Mouse (Mus musculus): ENCODE results near the gene Olfr1339. TPM values are rescaled to one million over a fixed set of nuclear protein-coding genes. Genes with fewer than 3 reads are reported as not detected.

The Olfr1339 gene
- polyA plus RNA-seq, 1 experiment from 2014 or later: not detected

DNA sequence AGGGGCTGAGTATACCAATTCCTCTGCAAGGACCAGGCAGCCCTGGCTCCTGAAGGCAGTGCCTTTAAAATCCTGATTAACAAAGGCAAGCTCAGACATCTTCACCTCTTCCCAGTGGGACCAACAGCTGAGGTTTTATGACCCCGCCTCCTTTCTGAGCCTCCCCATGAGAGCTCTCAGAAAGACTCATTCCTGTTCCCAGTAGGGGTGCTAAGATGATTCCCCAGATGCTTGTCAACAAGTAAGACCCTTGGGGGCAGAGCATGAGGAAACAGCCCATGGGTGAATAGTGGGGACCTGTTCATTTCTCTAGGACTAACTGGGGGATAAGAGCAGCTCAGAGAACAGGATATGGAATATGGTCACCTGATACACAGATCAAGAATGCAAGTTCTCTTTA is 26.7 kb downstream of the Olfr1339 start, which contains the start of gene Olfr1338:
Olfr1338 (minus strand) TSS at position 101 of the 400 bp plus-strand sequence.
- no peak for DNase-seq (ENCODE audit: extremely low spot score, low spot score)
- no peaks in the 10 kb centered on the region for H3K36me3 ChIP-seq (replicated peaks)
- no peaks in the 10 kb centered on the region for H3K27me3 ChIP-seq (ENCODE audit: poor library complexity, severe bottlenecking)
- WGBS: 91% methylated on average over 1 of the region's 1 CpGs
- H3K4me1 ChIP-seq: no peaks in the 10 kb centered on the region
- no peak within 1 kb of the TSS for H3K4me3 ChIP-seq
- no peaks in the 10 kb centered on the region for H3K9me3 ChIP-seq
- H3K27ac ChIP-seq: no peak within 1 kb of the TSS

DNA sequence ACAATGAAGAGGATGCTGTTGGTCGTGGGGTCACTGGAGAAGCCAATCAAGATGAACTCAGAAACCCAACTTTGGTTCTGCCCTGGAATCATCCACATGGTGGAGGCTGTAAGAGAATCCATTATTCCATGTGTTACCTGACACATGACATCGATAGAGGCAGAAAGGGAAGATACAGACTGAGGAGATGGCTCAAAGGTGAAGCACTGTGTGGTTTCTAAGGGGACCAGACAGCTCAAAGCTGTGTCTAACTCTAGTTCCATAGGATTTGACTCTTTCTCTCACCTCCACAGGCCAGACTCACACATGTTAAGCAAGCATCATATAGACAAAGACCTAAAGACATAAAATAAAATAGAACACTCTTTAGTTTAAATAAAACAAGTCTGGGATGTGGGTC is 50.5 kb downstream of the Olfr1339 start, which contains the start of gene Olfr1337:
Olfr1337 (minus strand) TSS at position 101 of the 400 bp plus-strand sequence.
- H3K36me3 ChIP-seq (replicated peaks): no peaks in the 10 kb centered on the region
- no peak for DNase-seq (ENCODE audit: extremely low spot score, low spot score)
- no peaks in the 10 kb centered on the region for H3K9me3 ChIP-seq
- H3K4me3 ChIP-seq: no peak within 1 kb of the TSS
- WGBS: 83% methylated on average over 2 of the region's 2 CpGs
- no peaks in the 10 kb centered on the region for H3K4me1 ChIP-seq
- H3K27ac ChIP-seq: no peak within 1 kb of the TSS
- H3K27me3 ChIP-seq (ENCODE audit: poor library complexity, severe bottlenecking): no peaks in the 10 kb centered on the region

Other genes with a start within 250 kb of the Olfr1339 start
- gene Tie1, start 242.1 kb upstream of the Olfr1339 start, polyA plus RNA-seq (2016; fragmentation: Nextera tagmentation; extraction: Ambion mirVana): 12.8 and 13.6 TPM in 2 replicates
- gene 2610528J11Rik, start 205.2 kb upstream of the Olfr1339 start, polyA plus RNA-seq (2016; fragmentation: Nextera tagmentation; extraction: Ambion mirVana): 1.1 and 2.1 TPM in 2 replicates
- 0.68 and 0.76 TPM in 2 replicates for gene Tmem125, start 188.1 kb upstream of the Olfr1339 start, polyA plus RNA-seq (2016; fragmentation: Nextera tagmentation; extraction: Ambion mirVana)
- gene Cfap57, start 111.4 kb upstream of the Olfr1339 start, polyA plus RNA-seq (2016; fragmentation: Nextera tagmentation; extraction: Ambion mirVana): 0.73 and 0.94 TPM in 2 replicates
- 210 and 221 TPM in 2 replicates for gene Ebna1bp2, start 111.4 kb upstream of the Olfr1339 start, polyA plus RNA-seq (2016; fragmentation: Nextera tagmentation; extraction: Ambion mirVana)
- gene Olfr62, start 73.2 kb upstream of the Olfr1339 start, polyA plus RNA-seq (2016; fragmentation: Nextera tagmentation; extraction: Ambion mirVana): not detected in 2 replicates
- not detected in 2 replicates for gene Olfr1342, start 39.4 kb upstream of the Olfr1339 start, polyA plus RNA-seq (2016; fragmentation: Nextera tagmentation; extraction: Ambion mirVana)
- not detected in 2 replicates for gene Olfr1341, start 28.7 kb upstream of the Olfr1339 start, polyA plus RNA-seq (2016; fragmentation: Nextera tagmentation; extraction: Ambion mirVana)
- gene Olfr1340, start 12.0 kb upstream of the Olfr1339 start, polyA plus RNA-seq (2016; fragmentation: Nextera tagmentation; extraction: Ambion mirVana): not detected in 2 replicates
- not detected in 2 replicates for gene Olfr1338, start 26.6 kb downstream of the Olfr1339 start, polyA plus RNA-seq (2016; fragmentation: Nextera tagmentation; extraction: Ambion mirVana)
- not detected in 2 replicates for gene Olfr1337, start 50.4 kb downstream of the Olfr1339 start, polyA plus RNA-seq (2016; fragmentation: Nextera tagmentation; extraction: Ambion mirVana)
- gene Olfr1335, start 77.8 kb downstream of the Olfr1339 start, polyA plus RNA-seq (2016; fragmentation: Nextera tagmentation; extraction: Ambion mirVana): not detected in 2 replicates
- not detected in 2 replicates for gene Olfr1333, start 104.1 kb downstream of the Olfr1339 start, polyA plus RNA-seq (2016; fragmentation: Nextera tagmentation; extraction: Ambion mirVana)
- not detected in 2 replicates for gene Olfr1331, start 132.5 kb downstream of the Olfr1339 start, polyA plus RNA-seq (2016; fragmentation: Nextera tagmentation; extraction: Ambion mirVana)
- not detected in 2 replicates for gene Olfr1330, start 156.4 kb downstream of the Olfr1339 start, polyA plus RNA-seq (2016; fragmentation: Nextera tagmentation; extraction: Ambion mirVana)
- not detected in 2 replicates for gene Olfr1329, start 185.3 kb downstream of the Olfr1339 start, polyA plus RNA-seq (2016; fragmentation: Nextera tagmentation; extraction: Ambion mirVana)
- not detected in 2 replicates for gene Olfr1328, start 206.4 kb downstream of the Olfr1339 start, polyA plus RNA-seq (2016; fragmentation: Nextera tagmentation; extraction: Ambion mirVana)
- gene Lao1, start 229.4 kb downstream of the Olfr1339 start, polyA plus RNA-seq (2016; fragmentation: Nextera tagmentation; extraction: Ambion mirVana): not detected in 2 replicates